Mouse (Mus musculus) intestine, postnatal 0 days (tissue): ENCODE results near the gene Kalrn. TPM values are rescaled to one million over a fixed set of nuclear protein-coding genes. Genes with fewer than 3 reads are reported as not detected.

Source experiments
- ATAC-seq: fragments of 200-750 bp; cut with Nextera tagmentation; 2 replicates; pipeline ENCODE4 v1.8.0; 2017; ENCODE audit warnings: mild to moderate bottlenecking, moderate TSS enrichment, moderate library complexity
- H3K27ac ChIP-seq: fragments of 300-500 bp; sonication (generic); 2 replicates; pipeline ENCODE4 v1.5.1; 2014; ENCODE audit warnings: mild to moderate bottlenecking, low read depth, low read length, moderate library complexity
- H3K27me3 ChIP-seq: fragments of 300-500 bp; sonication (generic); replicated peaks from 2 replicates; pipeline ENCODE4 v1.6.1; 2014; ENCODE audit warnings: low read length, mixed read lengths; ENCODE audit not compliant: control insufficient read depth, insufficient read depth
- H3K36me3 ChIP-seq: fragments of 300-500 bp; sonication (generic); 2 replicates; pipeline ENCODE4 v1.6.1; 2014; ENCODE audit warnings: mild to moderate bottlenecking, moderate library complexity; ENCODE audit not compliant: control insufficient read depth, insufficient read depth
- H3K4me1 ChIP-seq: fragments of 300-500 bp; sonication (generic); replicated peaks from 2 replicates; pipeline ENCODE4 v1.6.1; 2014; ENCODE audit warnings: antibody characterized with exemption, low read length, mixed read lengths; ENCODE audit not compliant: control insufficient read depth, insufficient read depth
- H3K4me2 ChIP-seq: fragments of 300-500 bp; sonication (generic); replicated peaks from 2 replicates; pipeline ENCODE4 v1.6.1; 2014; ENCODE audit warnings: low read depth, mild to moderate bottlenecking, moderate library complexity
- H3K4me3 ChIP-seq: fragments of 300-500 bp; sonication (generic); 2 replicates; pipeline ENCODE4 v1.5.1; 2014; ENCODE audit warnings: low read depth, low read length
- H3K9ac ChIP-seq: fragments of 300-500 bp; sonication (generic); 2 replicates; pipeline ENCODE4 v1.6.1; 2014; ENCODE audit warnings: mild to moderate bottlenecking, low read depth, low read length
- H3K9me3 ChIP-seq: fragments of 300-500 bp; sonication (generic); 2 replicates; pipeline ENCODE4 v1.6.1; 2016; ENCODE audit warnings: mixed run types; ENCODE audit not compliant: control insufficient read depth
- CTCF ChIP-seq: sonication (generic); IDR thresholded peaks from 2 replicates; pipeline ENCODE4 v1.5.1; 2016; ENCODE audit warnings: low read depth, mild to moderate bottlenecking, control low read depth, antibody characterized with exemption, moderate library complexity
- WGBS: fragments of 180-500 bp; shearing (Covaris S2); extraction: QIAGEN DNeasy Blood & Tissue Kit; methylation state at CpG from one replicate; pipeline ENCODE4 v1.1.7; 2014; 5-methylcytosine and 5-hydroxymethylcytosine counted together
- polyA plus RNA-seq: library from polyadenylated mRNA; unstranded; fragments of >200 nt; fragmentation: Nextera tagmentation; extraction: Ambion mirVana; gene quantifications from 2 replicates; pipeline ENCODE4 v1.2.1, GENCODE M21; 2015

The Kalrn gene
- polyA plus RNA-seq, 1 experiment from 2014 or later, result 7.5 TPM

DNA sequence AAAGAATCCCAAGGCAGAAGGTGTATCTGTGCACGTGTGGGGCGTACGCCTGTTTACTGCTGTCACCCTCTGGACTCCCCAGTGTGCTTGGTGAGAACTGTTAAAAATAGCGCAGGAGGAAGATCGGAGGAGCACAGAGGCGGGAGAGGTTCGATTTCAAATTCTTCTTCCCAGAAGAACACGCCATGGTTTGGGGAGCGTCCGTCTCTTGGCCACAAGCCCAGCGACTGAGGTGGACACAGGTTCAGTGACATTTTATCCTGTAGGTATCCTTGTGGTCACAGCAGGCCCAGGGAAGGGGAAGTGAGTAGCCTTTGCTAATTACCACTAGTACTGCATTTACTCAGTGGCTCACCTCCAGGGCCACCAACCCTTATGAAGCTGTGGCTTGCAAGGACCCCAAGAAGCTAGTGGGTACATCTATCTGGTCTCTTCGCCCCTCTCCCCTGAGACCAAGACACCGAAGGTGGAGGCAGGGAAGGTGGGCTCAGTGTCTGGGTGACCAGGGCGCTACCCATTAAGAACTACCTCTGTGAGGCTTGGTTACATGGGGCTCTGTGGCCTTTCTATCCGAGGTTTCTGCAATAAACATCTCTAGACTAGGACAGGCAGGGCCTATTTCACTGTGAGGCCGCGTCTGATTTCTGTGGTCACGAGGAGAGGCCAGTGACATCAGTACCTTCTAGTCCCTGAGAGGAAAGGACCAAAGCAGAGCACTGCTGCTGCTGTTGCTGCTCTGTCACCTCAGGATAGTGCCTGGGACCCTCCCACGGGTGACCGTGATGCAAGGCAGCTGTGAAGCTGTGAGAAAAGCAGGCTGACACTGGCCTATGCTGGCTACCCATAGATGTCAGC, 561.1 kb downstream of the Kalrn start:
- H3K4me3 ChIP-seq, result no peak overlapping the region
- H3K9ac ChIP-seq, result no peak overlapping the region
- no peak for TF ChIP-seq CTCF
- no peak overlapping the region for H3K27ac ChIP-seq
- H3K27me3 ChIP-seq, result no peaks in the 10 kb centered on the region
- no peak for ATAC-seq
- no peaks in the 10 kb centered on the region for H3K4me1 ChIP-seq
- WGBS, result 89% methylated on average over 20 of the region's 20 CpGs
- H3K4me2 ChIP-seq, result no peak overlapping the region
- H3K9me3 ChIP-seq, result no peaks in the 10 kb centered on the region
- H3K36me3 ChIP-seq, result peaks cover 4% of the 10 kb centered on the region; the same call in 1 of the 2 replicates

DNA sequence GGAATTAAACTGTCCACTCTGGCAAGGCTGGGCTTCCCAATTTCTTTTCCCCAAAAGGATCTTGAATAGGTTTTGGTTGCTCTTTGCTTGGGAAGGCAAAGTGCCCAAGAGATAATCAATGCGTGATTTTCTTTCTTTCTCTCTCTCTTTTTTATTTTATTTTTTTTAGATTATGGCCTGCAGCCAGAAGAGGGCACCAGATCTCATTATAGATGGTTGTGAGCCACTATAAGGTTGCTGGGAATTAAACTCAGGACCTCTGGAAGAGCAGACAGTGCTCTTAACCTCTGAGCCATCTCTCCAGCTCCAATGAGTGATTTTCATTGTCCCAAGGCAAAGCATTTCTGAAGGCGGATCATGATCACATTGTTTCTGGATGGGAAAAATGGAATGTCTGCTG, 563.8 kb downstream of the Kalrn start:
- Histone ChIP-seq H3K4me3 (no peak overlapping the region), H3K36me3 (no peaks in the 10 kb centered on the region; the same call in 1 of the 2 replicates), H3K4me1 (no peaks in the 10 kb centered on the region), H3K27ac (no peak overlapping the region), H3K4me2 (no peak overlapping the region), H3K9me3 (no peaks in the 10 kb centered on the region), H3K9ac (no peak overlapping the region), H3K27me3 (no peaks in the 10 kb centered on the region)
- no peak for TF ChIP-seq CTCF
- no peak for ATAC-seq
- WGBS, result 93% methylated on average over 2 of the region's 2 CpGs

DNA sequence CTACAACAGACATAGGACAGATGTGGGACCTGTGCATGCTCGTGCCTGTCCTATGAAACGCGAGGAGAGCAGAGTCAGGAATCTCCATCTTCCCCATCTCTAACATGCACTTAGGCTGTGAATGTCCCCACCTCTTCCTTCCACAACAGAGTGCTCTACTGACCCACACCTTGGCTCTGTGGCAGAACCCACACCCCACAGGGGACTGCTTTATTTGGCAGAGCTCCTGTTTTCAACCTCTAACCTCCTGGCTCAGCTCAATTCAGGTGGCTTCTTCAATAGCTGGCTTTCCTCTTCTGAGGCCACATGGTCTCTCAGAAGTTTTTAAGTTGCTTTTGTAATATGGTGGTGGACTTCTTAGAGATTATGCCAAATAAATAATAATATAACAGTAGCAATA, 567.3 kb downstream of the Kalrn start:
- 94% methylated on average over 3 of the region's 3 CpGs for WGBS
- H3K9me3 ChIP-seq, result no peaks in the 10 kb centered on the region
- no peaks in the 10 kb centered on the region for H3K4me1 ChIP-seq
- no peak overlapping the region for H3K9ac ChIP-seq
- no peak overlapping the region for H3K27ac ChIP-seq
- H3K4me2 ChIP-seq, result no peak overlapping the region
- no peak overlapping the region for H3K4me3 ChIP-seq
- no peaks in the 10 kb centered on the region; the same call in 1 of the 2 replicates for H3K27me3 ChIP-seq
- TF ChIP-seq CTCF, result no peak
- no peaks in the 10 kb centered on the region for H3K36me3 ChIP-seq
- ATAC-seq, result no peak

DNA sequence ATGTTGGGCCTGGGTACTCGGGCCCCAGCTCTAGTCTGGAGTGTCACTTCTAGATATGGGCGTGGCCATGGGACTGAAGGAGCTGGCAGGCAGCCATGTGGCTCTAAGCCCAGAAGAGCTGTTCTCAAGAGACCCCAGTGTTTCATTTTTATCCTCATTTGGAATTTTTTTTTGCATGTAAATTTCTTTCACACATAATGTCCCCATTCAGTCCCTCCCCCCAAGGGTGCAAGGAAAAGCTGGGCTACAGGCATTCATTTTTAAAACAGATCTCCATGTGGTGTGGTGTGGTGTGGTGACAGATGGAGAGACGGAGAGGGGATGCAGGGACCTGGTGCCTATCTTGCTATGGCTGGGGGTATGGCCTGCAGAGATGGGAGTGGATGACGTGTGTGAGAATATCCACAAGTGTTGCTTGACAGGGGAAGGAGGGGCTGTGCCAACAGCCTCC, 569.2 kb downstream of the Kalrn start:
- Histone ChIP-seq H3K27ac (no peak overlapping the region), H3K9me3 (no peaks in the 10 kb centered on the region), H3K27me3 (no peaks in the 10 kb centered on the region; the same call in 1 of the 2 replicates), H3K4me2 (no peak overlapping the region), H3K9ac (no peak overlapping the region), H3K4me1 (no peaks in the 10 kb centered on the region), H3K4me3 (no peak overlapping the region), H3K36me3 (no peaks in the 10 kb centered on the region)
- TF ChIP-seq CTCF, result no peak
- WGBS, result 48% methylated on average over 4 of the region's 4 CpGs
- no peak for ATAC-seq

DNA sequence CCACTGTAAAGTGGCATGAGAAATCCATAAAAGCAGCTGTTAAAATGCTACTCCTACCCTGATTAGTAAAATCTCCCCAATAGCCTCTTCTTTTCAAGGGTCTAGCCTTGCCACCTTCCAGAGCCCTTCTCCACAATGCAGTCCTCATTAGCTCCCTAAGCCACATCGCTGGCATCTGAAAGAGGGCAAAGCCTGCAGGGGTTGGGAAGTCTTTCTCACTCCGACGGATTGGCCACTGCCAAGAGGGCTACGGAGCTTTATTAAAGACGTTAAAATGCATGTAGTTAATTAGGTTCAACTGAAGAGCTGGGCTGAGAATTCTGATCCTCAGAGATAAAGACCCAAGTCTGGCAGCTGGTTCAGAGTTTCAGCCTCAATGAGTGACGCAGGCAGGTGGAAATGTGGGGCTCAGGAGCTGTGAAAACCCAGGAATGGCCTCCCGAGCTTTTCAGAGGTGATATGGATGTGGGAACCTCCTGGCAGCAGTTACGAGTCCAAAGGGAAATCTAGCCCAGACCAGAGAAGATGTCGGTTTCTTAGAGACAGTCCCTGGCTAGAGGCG, 569.7 kb downstream of the Kalrn start:
- WGBS, result 75% methylated on average over 10 of the region's 10 CpGs
- H3K4me3 ChIP-seq, result no peak overlapping the region
- H3K4me2 ChIP-seq, result no peak overlapping the region
- no peaks in the 10 kb centered on the region; the same call in 1 of the 2 replicates for H3K27me3 ChIP-seq
- no peak overlapping the region for H3K27ac ChIP-seq
- no peaks in the 10 kb centered on the region for H3K36me3 ChIP-seq
- no peak for TF ChIP-seq CTCF
- H3K4me1 ChIP-seq, result no peaks in the 10 kb centered on the region
- no peak overlapping the region for H3K9ac ChIP-seq
- H3K9me3 ChIP-seq, result no peaks in the 10 kb centered on the region
- no peak for ATAC-seq

DNA sequence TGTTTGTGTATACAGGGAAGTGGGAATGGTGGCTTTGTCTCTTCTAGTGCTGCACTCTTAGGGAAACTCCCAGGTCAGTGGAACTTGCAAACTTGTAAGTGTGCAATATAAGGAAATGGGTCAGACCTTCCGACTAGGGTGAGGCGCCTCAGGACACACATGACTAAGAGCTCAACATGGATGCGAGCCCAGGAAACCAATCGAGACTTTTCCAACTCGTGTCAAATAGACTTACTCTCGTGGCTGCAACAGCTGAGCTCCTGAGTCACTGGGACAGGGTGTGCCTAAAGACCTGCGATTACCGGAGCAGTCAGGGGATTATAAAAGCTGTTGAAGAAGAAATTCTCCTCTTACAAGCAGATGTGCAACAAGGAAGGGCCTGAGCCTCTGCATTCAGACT, 572.6 kb downstream of the Kalrn start:
- H3K4me3 ChIP-seq, result no peak overlapping the region
- H3K9ac ChIP-seq, result no peak overlapping the region
- H3K9me3 ChIP-seq, result no peaks in the 10 kb centered on the region
- no peaks in the 10 kb centered on the region; the same call in 1 of the 2 replicates for H3K27me3 ChIP-seq
- no peaks in the 10 kb centered on the region for H3K36me3 ChIP-seq
- peak; percentile 76 for ATAC-seq
- TF ChIP-seq CTCF, result no peak
- WGBS, result 28% methylated on average over 8 of the region's 8 CpGs
- H3K4me1 ChIP-seq, result no peaks in the 10 kb centered on the region
- H3K4me2 ChIP-seq, result no peak overlapping the region
- H3K27ac ChIP-seq, result no peak overlapping the region
